27 mouse cellular contexts compared by ENCODE assay signal in the genomic region with DNA sequence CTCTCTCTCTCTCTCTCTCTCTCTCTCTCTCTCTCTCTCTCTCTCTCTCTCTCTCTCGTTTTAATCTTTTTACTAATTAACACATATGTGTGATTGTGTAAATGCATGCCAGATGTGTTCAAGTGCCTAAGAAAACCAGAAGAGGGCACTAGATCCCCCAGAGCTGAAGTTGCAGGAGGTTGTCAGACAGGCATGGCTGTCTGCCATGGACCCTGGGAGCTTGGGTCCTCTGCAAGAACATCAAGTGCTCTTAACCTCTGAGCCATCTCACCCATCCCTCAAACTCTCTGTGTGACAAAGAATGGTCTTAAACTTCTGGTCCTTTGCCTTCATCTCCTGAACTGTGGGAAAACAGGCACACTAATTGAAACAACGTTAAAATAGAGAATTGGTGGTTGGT. TPM values are rescaled to one million over a fixed set of nuclear protein-coding genes. Genes with fewer than 3 reads are reported as not detected.
DNase-seq lines count a peak whose midpoint lies in the region; ATAC-seq and TF ChIP-seq lines count a peak whose summit lies in the region.
"Had no signal": no experiment of that assay in that cellular context is flagged by ENCODE, and none has a peak within 500 bp of the region (broad histone marks: within the 10 kb centered on the region; RNA-seq: fewer than 3 reads in every experiment).

No protein-coding gene starts in this region.

- H3K27ac ChIP-seq in layer of hippocampus, adult 2 months, result no peak overlapping the region
- H3K27ac ChIP-seq in cerebellum, adult 2 months (ENCODE audit: insufficient read depth, low read length), result no peak overlapping the region
- H3K27ac ChIP-seq in forebrain, embryonic 13.5 days, result no peak overlapping the region
- H3K27ac ChIP-seq: embryonic facial prominence, embryonic 15.5 days; forebrain, embryonic 10.5 days; heart, adult 2 months; hindbrain, embryonic 14.5 days; limb, embryonic 13.5 days had no signal

- no peak for TF ChIP-seq POLR2A in cerebellum, adult 2 months (IDR thresholded peaks at IDR 0.05; ENCODE audit: borderline replicate concordance, insufficient read depth, low read length)

- H3K27me3 ChIP-seq in cerebellum, adult 2 months (ENCODE audit: control insufficient read depth, insufficient read depth, low read length), result no peaks in the 10 kb centered on the region
- no peaks in the 10 kb centered on the region for H3K27me3 ChIP-seq in forebrain, embryonic 13.5 days
- H3K27me3 ChIP-seq: embryonic facial prominence, embryonic 15.5 days; limb, embryonic 13.5 days; megakaryocyte, embryonic 14.5 days had no signal

- TF ChIP-seq CTCF in layer of hippocampus, adult 2 months (conservative IDR thresholded peaks at IDR 0.05), result peak; percentile 34
- TF ChIP-seq CTCF in cerebellum, adult 2 months (IDR thresholded peaks at IDR 0.05; ENCODE audit: borderline replicate concordance, insufficient read depth, low read depth, low read length), result no peak

- ATAC-seq in forebrain, embryonic 13.5 days, result no peak
- ATAC-seq: activated CD4-positive, CD25-positive, alpha-beta regulatory T cell, adult 4 months had no signal

- H3K4me3 ChIP-seq in layer of hippocampus, adult 2 months, result no peak overlapping the region
- H3K4me3 ChIP-seq in cerebellum, adult 2 months (replicated peaks; ENCODE audit: insufficient read depth, low read depth, low read length), result no peak overlapping the region
- no peak overlapping the region for H3K4me3 ChIP-seq in forebrain, embryonic 13.5 days
- H3K4me3 ChIP-seq: embryonic facial prominence, embryonic 15.5 days; forebrain, embryonic 10.5 days; heart, adult 2 months; limb, embryonic 13.5 days; megakaryocyte, embryonic 14.5 days had no signal

- DNase-seq in heart, adult 11 months, result peak; percentile 46
- no peak for DNase-seq in heart, adult 9 months (ENCODE audit: low spot score in 2 of 2)
- DNase-seq in layer of hippocampus, adult 2 months (ENCODE audit: low spot score in 2 of 2), result no peak
- no peak for DNase-seq in layer of hippocampus, adult 11-12 months (ENCODE audit: low spot score)
- DNase-seq in 416B (ENCODE audit: low read depth), result peak; percentile 60
- DNase-seq in NIH3T3 (ENCODE audit: low read depth), result peak; percentile 34
- DNase-seq in cerebellum, adult 2 months, result no peak
- DNase-seq: adrenal gland, postnatal 36 days; cerebellum, postnatal 14 days; embryo, embryonic 11 days; heart, adult 2 months; layer of hippocampus, adult 9-11 months; spleen, adult 18-20 months had no signal

- no peaks in the 10 kb centered on the region for H3K9me3 ChIP-seq in forebrain, embryonic 13.5 days (replicated peaks)
- H3K9me3 ChIP-seq: embryonic facial prominence, embryonic 15.5 days; forebrain, embryonic 10.5 days; limb, embryonic 13.5 days had no signal

- H3K36me3 ChIP-seq in forebrain, embryonic 13.5 days (ENCODE audit: poor library complexity, severe bottlenecking), result no peaks in the 10 kb centered on the region
- H3K36me3 ChIP-seq: embryonic facial prominence, embryonic 15.5 days; forebrain, embryonic 10.5 days; limb, embryonic 13.5 days had no signal

- WGBS in cerebellum, adult 2 months, result 48% methylated on average over 2 of the region's 2 CpGs
- 63% methylated on average over 2 of the region's 2 CpGs for WGBS in forebrain, embryonic 13.5 days

- H3K4me1 ChIP-seq in cerebellum, adult 2 months (ENCODE audit: control insufficient read depth, insufficient read depth, low read length), result no peaks in the 10 kb centered on the region
- no peaks in the 10 kb centered on the region for H3K4me1 ChIP-seq in forebrain, embryonic 13.5 days

- H3K9ac ChIP-seq in forebrain, embryonic 13.5 days, result no peak overlapping the region
- H3K9ac ChIP-seq: embryonic facial prominence, embryonic 15.5 days; hindbrain, embryonic 14.5 days; limb, embryonic 13.5 days had no signal

- H3K4me2 ChIP-seq in forebrain, embryonic 13.5 days, result no peak overlapping the region
- H3K4me2 ChIP-seq: embryonic facial prominence, embryonic 15.5 days; hindbrain, embryonic 14.5 days; limb, embryonic 13.5 days had no signal

RNA-seq across cellular contexts. Expression of gene Cxcr1, which starts 11.4 kb away (rescaled TPM):
- not detected for total RNA-seq in layer of hippocampus, adult 2 months (2021)
- not detected in 2 replicates for polyA plus RNA-seq in cerebellum, adult 2 months (2012; rRNA removed)
- not detected in 2 replicates for polyA plus RNA-seq in forebrain, embryonic 13.5 days (2015; fragmentation: Nextera tagmentation; extraction: Ambion mirVana)
- total RNA-seq: adrenal gland, postnatal 36 days; gastrocnemius, adult 8-10 months; heart, adult 2 months; heart, postnatal 25 days; left cerebral cortex, adult 8-10 months; midbrain, postnatal 0 days had no signal
- polyA plus RNA-seq: activated CD4-positive, CD25-positive, alpha-beta regulatory T cell, adult 4 months; embryonic facial prominence, embryonic 15.5 days; forebrain, embryonic 10.5 days; heart, adult 2 months; hindbrain, embryonic 14.5 days; limb, embryonic 13.5 days; lung, embryonic 16.5 days; midbrain, postnatal 0 days; neural tube, embryonic 11.5 days; stomach, embryonic 14.5 days had no signal

RNA-seq across cellular contexts. Expression of gene Cxcr2, which starts 29.2 kb away (rescaled TPM):
- not detected for total RNA-seq in layer of hippocampus, adult 2 months (2021)
- 0.15 TPM in 1 of 2 replicates, not detected in the other for polyA plus RNA-seq in cerebellum, adult 2 months (2012; rRNA removed)
- polyA plus RNA-seq in forebrain, embryonic 13.5 days (2015; fragmentation: Nextera tagmentation; extraction: Ambion mirVana), result 0.14 TPM in 1 of 2 replicates, not detected in the other
- total RNA-seq: gastrocnemius, adult 8-10 months had no signal

RNA-seq across cellular contexts. Expression of gene Arpc2, which starts 52.9 kb away (rescaled TPM):
- total RNA-seq in layer of hippocampus, adult 2 months (2021), result 100 to 1,000 TPM; 393 to 396 TPM
- polyA plus RNA-seq in cerebellum, adult 2 months (2012; rRNA removed), result 146 and 151 TPM in 2 replicates
- polyA plus RNA-seq in forebrain, embryonic 13.5 days (2015; fragmentation: Nextera tagmentation; extraction: Ambion mirVana), result 367 and 371 TPM in 2 replicates

RNA-seq across cellular contexts. Expression of gene Rufy4, which starts 57.7 kb away (rescaled TPM):
- total RNA-seq in layer of hippocampus, adult 2 months (2021), result under 1 TPM in 1 of 2 experiments, not detected in 1; 0.25 TPM
- 0.17 and 0.18 TPM in 2 replicates for polyA plus RNA-seq in cerebellum, adult 2 months (2012; rRNA removed)
- 0.19 and 0.26 TPM in 2 replicates for polyA plus RNA-seq in forebrain, embryonic 13.5 days (2015; fragmentation: Nextera tagmentation; extraction: Ambion mirVana)
- total RNA-seq: gastrocnemius, adult 8-10 months; left cerebral cortex, adult 8-10 months; midbrain, postnatal 0 days had no signal
- polyA plus RNA-seq: activated CD4-positive, CD25-positive, alpha-beta regulatory T cell, adult 4 months had no signal

RNA-seq across cellular contexts. Expression of gene Tns1, which starts 58.8 kb away (rescaled TPM):
- total RNA-seq in layer of hippocampus, adult 2 months (2021), result 10 to 100 TPM; 41.3 to 43.3 TPM
- 23.4 and 25.1 TPM in 2 replicates for polyA plus RNA-seq in cerebellum, adult 2 months (2012; rRNA removed)
- polyA plus RNA-seq in forebrain, embryonic 13.5 days (2015; fragmentation: Nextera tagmentation; extraction: Ambion mirVana), result 10.4 and 10.6 TPM in 2 replicates

Comparison
In these comparisons a context has a peak if more than half of its experiments do, and no peak if none do; other contexts are left out.
1. DNase-seq: peak in heart, adult 11 months (single experiment), 416B (single experiment) and NIH3T3 (single experiment); none in heart, adult 9 months (0 of 2), layer of hippocampus, adult 2 months (0 of 2), layer of hippocampus, adult 11-12 months (single experiment) and cerebellum, adult 2 months (0 of 2).